Mouse (Mus musculus) lung, embryonic 16.5 days (tissue): ENCODE measurements around the gene Slc9a8. TPM values are rescaled to one million over a fixed set of nuclear protein-coding genes. Genes with fewer than 3 reads are reported as not detected.

Source experiments
- ATAC-seq: fragments of 200-750 bp; cut with Nextera tagmentation; 2 replicates; pipeline ENCODE4 v1.8.0; 2017; ENCODE audit warnings: low read depth, mild to moderate bottlenecking, moderate library complexity
- H3K27ac ChIP-seq: fragments of 300-500 bp; sonication (generic); 2 replicates; pipeline ENCODE4 v1.5.1; 2014; ENCODE audit warnings: mild to moderate bottlenecking, control low read depth, low read length
- H3K27me3 ChIP-seq: fragments of 300-500 bp; sonication (generic); 2 replicates; pipeline ENCODE4 v1.6.1; 2014; ENCODE audit warnings: low read depth, low read length, mixed read lengths; ENCODE audit not compliant: control insufficient read depth, insufficient read depth
- H3K36me3 ChIP-seq: fragments of 300-500 bp; sonication (generic); 2 replicates; pipeline ENCODE4 v1.6.1; 2014; ENCODE audit warnings: low read length; ENCODE audit not compliant: control insufficient read depth, insufficient read depth
- H3K4me1 ChIP-seq: fragments of 300-500 bp; sonication (generic); replicated peaks from 2 replicates; pipeline ENCODE4 v1.6.1; 2014; ENCODE audit warnings: low read length, mixed read lengths; ENCODE audit not compliant: control insufficient read depth, insufficient read depth
- H3K4me2 ChIP-seq: fragments of 300-500 bp; sonication (generic); 2 replicates; pipeline ENCODE4 v1.6.1; 2014; ENCODE audit warnings: low read depth, low read length, control low read depth
- H3K4me3 ChIP-seq: fragments of 300-500 bp; sonication (generic); 2 replicates; pipeline ENCODE4 v1.5.1; 2014; ENCODE audit warnings: mild to moderate bottlenecking, low read length, control low read depth
- H3K9ac ChIP-seq: fragments of 300-500 bp; sonication (generic); 2 replicates; pipeline ENCODE4 v1.6.1; 2014; ENCODE audit warnings: low read length, control low read depth
- H3K9me3 ChIP-seq: fragments of 300-500 bp; sonication (generic); 2 replicates; pipeline ENCODE4 v1.6.1; 2016; ENCODE audit warnings: low read length; ENCODE audit not compliant: control insufficient read depth
- WGBS: fragments of 180-500 bp; shearing (Covaris S2); extraction: QIAGEN DNeasy Blood & Tissue Kit; methylation state at CpG from one replicate; pipeline ENCODE4 v1.1.7; 2014; 5-methylcytosine and 5-hydroxymethylcytosine counted together
- polyA plus RNA-seq: library from polyadenylated mRNA; unstranded; fragments of >200 nt; fragmentation: Nextera tagmentation; extraction: Ambion mirVana; gene quantifications from 2 replicates; pipeline ENCODE4 v1.2.1, GENCODE M21; 2015

Slc9a8 gene
- polyA plus RNA-seq, 1 experiment from 2014 or later = 24.0 TPM

GRCm38 (mm10) chr2:167405101-167405880 lies 16.2 kb upstream of the Slc9a8 start:
- H3K27me3 ChIP-seq = no peaks in the 10 kb centered on the region
- no peak overlapping the region for H3K27ac ChIP-seq
- H3K9ac ChIP-seq = no peak overlapping the region
- no peaks in the 10 kb centered on the region for H3K9me3 ChIP-seq
- no peak overlapping the region for H3K4me3 ChIP-seq
- H3K36me3 ChIP-seq = no peaks in the 10 kb centered on the region
- H3K4me2 ChIP-seq = no peak overlapping the region
- ATAC-seq = no peak
- H3K4me1 ChIP-seq = no peaks in the 10 kb centered on the region
- 59% methylated on average over 20 of the region's 20 CpGs for whole genome bisulfite sequencing

GRCm38 (mm10) chr2:167407296-167407929 lies 14.1 kb upstream of the Slc9a8 start:
- H3K36me3 ChIP-seq = no peaks in the 10 kb centered on the region
- no peak overlapping the region for H3K9ac ChIP-seq
- H3K4me2 ChIP-seq = no peak overlapping the region
- H3K27me3 ChIP-seq = no peaks in the 10 kb centered on the region
- no peak overlapping the region for H3K27ac ChIP-seq
- no peak for ATAC-seq
- no peaks in the 10 kb centered on the region for H3K4me1 ChIP-seq
- no peak overlapping the region for H3K4me3 ChIP-seq
- WGBS = 86% methylated on average over 16 of the region's 16 CpGs
- H3K9me3 ChIP-seq = no peaks in the 10 kb centered on the region

GRCm38 (mm10) chr2:167414461-167414860 lies 7.1 kb upstream of the Slc9a8 start:
- Histone ChIP-seq H3K27ac (no peak overlapping the region), H3K4me2 (no peak overlapping the region), H3K27me3 (no peaks in the 10 kb centered on the region), H3K9me3 (0 out of 2 replicates have a peak, but pooled peaks cover 3% of the 10 kb centered on the region), H3K4me3 (no peak overlapping the region), H3K9ac (no peak overlapping the region), H3K36me3 (no peaks in the 10 kb centered on the region), H3K4me1 (no peaks in the 10 kb centered on the region)
- no peak for ATAC-seq
- WGBS = 87% methylated on average over 5 of the region's 5 CpGs

- WGBS = 60% methylated on average over 9 of the region's 9 CpGs
- no peak overlapping the region for H3K4me3 ChIP-seq
- H3K4me1 ChIP-seq = peaks cover 7% of the 10 kb centered on the region
- H3K4me2 ChIP-seq = no peak overlapping the region
- 0 out of 2 replicates have a peak, but pooled peaks cover 3% of the 10 kb centered on the region for H3K9me3 ChIP-seq
- H3K9ac ChIP-seq = no peak overlapping the region
- no peaks in the 10 kb centered on the region for H3K36me3 ChIP-seq
- no peaks in the 10 kb centered on the region for H3K27me3 ChIP-seq
- ATAC-seq = no peak
- H3K27ac ChIP-seq = no peak overlapping the region
Observed at GRCm38 (mm10) chr2:167415970-167416563, 5.4 kb upstream of the Slc9a8 start.

GRCm38 (mm10) chr2:167417048-167417447 lies 4.5 kb upstream of the Slc9a8 start:
- Histone ChIP-seq H3K27ac (no peak overlapping the region), H3K4me3 (no peak overlapping the region), H3K4me2 (no peak overlapping the region), H3K9ac (no peak overlapping the region), H3K9me3 (0 out of 2 replicates have a peak, but pooled peaks cover 3% of the 10 kb centered on the region), H3K36me3 (no peaks in the 10 kb centered on the region), H3K4me1 (peaks cover 7% of the 10 kb centered on the region), H3K27me3 (no peaks in the 10 kb centered on the region)
- WGBS = 62% methylated on average over 3 of the region's 3 CpGs
- no peak for ATAC-seq

- no peak for ATAC-seq
- 29% methylated on average over 4 of the region's 4 CpGs for WGBS
- Histone ChIP-seq H3K9ac (no peak overlapping the region), H3K27ac (no peak overlapping the region), H3K4me1 (peaks cover 12% of the 10 kb centered on the region), H3K27me3 (no peaks in the 10 kb centered on the region), H3K36me3 (no peaks in the 10 kb centered on the region), H3K9me3 (0 out of 2 replicates have a peak, but pooled peaks cover 3% of the 10 kb centered on the region), H3K4me2 (no peak overlapping the region), H3K4me3 (no peak overlapping the region)
Observed at GRCm38 (mm10) chr2:167417694-167418093, 3.8 kb upstream of the Slc9a8 start.

- 21% methylated on average over 1 of the region's 1 CpGs for WGBS
- Histone ChIP-seq H3K27me3 (no peaks in the 10 kb centered on the region), H3K9me3 (0 out of 2 replicates have a peak, but pooled peaks cover 3% of the 10 kb centered on the region), H3K4me1 (peaks cover 12% of the 10 kb centered on the region), H3K4me3 (no peak overlapping the region), H3K9ac (no peak overlapping the region), H3K4me2 (no peak overlapping the region), H3K36me3 (peaks cover 3% of the 10 kb centered on the region; the same call in 1 of the 2 replicates), H3K27ac (no peak overlapping the region)
- ATAC-seq = no peak
Observed at GRCm38 (mm10) chr2:167419204-167419603, 2.3 kb upstream of the Slc9a8 start.

GRCm38 (mm10) chr2:167420811-167421241 lies 686 bp upstream of the Slc9a8 start:
- 0 out of 2 replicates have a peak, but pooled peaks cover 3% of the 10 kb centered on the region for H3K9me3 ChIP-seq
- H3K4me2 ChIP-seq = peak overlapping the region; percentile 82
- peak overlapping the region; percentile 97 for H3K27ac ChIP-seq
- no peak for ATAC-seq
- peaks cover 12% of the 10 kb centered on the region for H3K4me1 ChIP-seq
- peak overlapping the region; percentile 83 for H3K4me3 ChIP-seq
- peak overlapping the region; percentile 94 for H3K9ac ChIP-seq
- 9% methylated on average over 10 of the region's 10 CpGs for WGBS
- H3K36me3 ChIP-seq = peaks cover 10% of the 10 kb centered on the region
- no peaks in the 10 kb centered on the region for H3K27me3 ChIP-seq

- no peaks in the 10 kb centered on the region for H3K27me3 ChIP-seq
- H3K4me1 ChIP-seq = peaks cover 12% of the 10 kb centered on the region
- 5% methylated on average over 11 of the region's 11 CpGs for WGBS
- H3K27ac ChIP-seq = peak overlapping the region; percentile 97
- H3K4me3 ChIP-seq = peak overlapping the region; percentile 83
- peak overlapping the region; percentile 94 for H3K9ac ChIP-seq
- H3K4me2 ChIP-seq = peak overlapping the region; percentile 60
- ATAC-seq = no peak
- 0 out of 2 replicates have a peak, but pooled peaks cover 3% of the 10 kb centered on the region for H3K9me3 ChIP-seq
- H3K36me3 ChIP-seq = peaks cover 10% of the 10 kb centered on the region
Observed at GRCm38 (mm10) chr2:167422150-167422470, 598 bp downstream of the Slc9a8 start.
